Mouse (Mus musculus) CH12.LX (cell line): ENCODE measurements at regions not wholly inside any gene's neighbourhood (a gene's known extent, or its start where the extent isn't known, plus 50 kb on each side); places are given as distances from the start of the nearest gene placed in this dataset.
"Not testable (repeated sequence)": the region's sequence is repeated elsewhere in the genome, so short reads cannot be mapped to it uniquely, and the experiment has no call there.

Experiments used
- DNase-seq: peaks from one replicate; pipeline ENCODE4 v3.0.0-alpha.2; 2013; ENCODE audit errors: extremely low read depth
- H3K27ac ChIP-seq: 2 replicates; pipeline ENCODE4 v1.5.1; 2012; ENCODE audit warnings: low read depth, mild to moderate bottlenecking, control low read depth, moderate library complexity; ENCODE audit not compliant: insufficient read depth
- H3K27me3 ChIP-seq: replicated peaks from 2 replicates; pipeline ENCODE3; 2012; ENCODE audit warnings: inconsistent platforms
- H3K36me3 ChIP-seq, 2 experiments: replicated peaks in 1 of 2; 2 replicates each; pipeline versions ENCODE3 to v1.6.1; 2012; ENCODE audit warnings: inconsistent platforms in 1 of 2, low read length in 1 of 2, mild to moderate bottlenecking in 1 of 2, mixed read lengths in 1 of 2, moderate library complexity in 1 of 2; ENCODE audit not compliant: control insufficient read depth in 1 of 2, insufficient read depth in 1 of 2
- H3K4me1 ChIP-seq, 2 experiments: 2 replicates each; pipeline ENCODE4 v1.6.1; 2012; ENCODE audit warnings: inconsistent platforms in 1 of 2, moderate library complexity in 1 of 2; ENCODE audit not compliant: insufficient read depth in 2 of 2, control insufficient read depth in 1 of 2
- H3K4me2 ChIP-seq: 2 replicates; pipeline ENCODE4 v1.6.1; 2012; ENCODE audit warnings: low read depth, mild to moderate bottlenecking, control low read depth; ENCODE audit not compliant: poor library complexity, insufficient read depth, severe bottlenecking
- H3K4me3 ChIP-seq, 3 experiments: fragments of 150-350 bp in 1 of 3; sonication (generic) in 1 of 3; replicated peaks in 1 of 3; 2 replicates each; pipeline versions ENCODE3 to v1.5.1; 2011 to 2012; ENCODE audit warnings: low read depth in 2 of 3, low read length in 2 of 3, mild to moderate bottlenecking in 2 of 3, moderate library complexity in 2 of 3, control low read depth in 1 of 3, improper control_type of control experiment in 1 of 3, inconsistent platforms in 1 of 3, mixed read lengths in 1 of 3; ENCODE audit not compliant: poor library complexity in 1 of 3
- H3K79me2 ChIP-seq: replicated peaks from 2 replicates; pipeline ENCODE4 v1.6.1; 2012; ENCODE audit warnings: mild to moderate bottlenecking, moderate library complexity; ENCODE audit not compliant: control insufficient read depth, poor library complexity, insufficient read depth, severe bottlenecking; ENCODE audit errors: extremely low read depth
- H3K9ac ChIP-seq: 2 replicates; pipeline ENCODE4 v1.6.1; 2012; ENCODE audit warnings: low read depth, mild to moderate bottlenecking, control low read depth, moderate library complexity; ENCODE audit not compliant: insufficient read depth
- H3K9me3 ChIP-seq: replicated peaks from 2 replicates; pipeline ENCODE3; 2012; ENCODE audit warnings: low read length, inconsistent platforms, mixed read lengths
- CHD2 ChIP-seq: IDR thresholded peaks from 2 replicates; pipeline ENCODE4 v1.6.1; 2011; ENCODE audit warnings: low read length, improper control_type of control experiment
- ETS1 ChIP-seq: conservative IDR thresholded peaks from 2 replicates; pipeline ENCODE4 v1.6.1; 2012; ENCODE audit warnings: low read depth, mild to moderate bottlenecking, inconsistent platforms, low read length, improper control_type of control experiment, moderate library complexity
- GABPA ChIP-seq: IDR thresholded peaks from 2 replicates; pipeline ENCODE4 v1.6.1; 2012; ENCODE audit warnings: low read depth, low read length, improper control_type of control experiment, inconsistent platforms; ENCODE audit not compliant: insufficient replicate concordance
- HCFC1 ChIP-seq: IDR thresholded peaks from 2 replicates; pipeline ENCODE4 v1.6.1; 2012; ENCODE audit warnings: low read depth, mild to moderate bottlenecking, inconsistent platforms, low read length, improper control_type of control experiment
- MAZ ChIP-seq: IDR thresholded peaks from 2 replicates; pipeline ENCODE4 v1.6.1; 2012; ENCODE audit warnings: low read depth, mild to moderate bottlenecking, inconsistent platforms, low read length, improper control_type of control experiment, moderate library complexity
- MEF2A ChIP-seq: IDR thresholded peaks from 2 replicates; pipeline ENCODE4 v1.6.1; 2014; ENCODE audit warnings: low read depth, mild to moderate bottlenecking, inconsistent platforms, low read length, improper control_type of control experiment, borderline replicate concordance
- MYC ChIP-seq: IDR thresholded peaks from 2 replicates; pipeline ENCODE4 v1.6.1; 2011; ENCODE audit warnings: low read depth, mild to moderate bottlenecking, improper control_type of control experiment, low read length
- SIN3A ChIP-seq: IDR thresholded peaks from 2 replicates; pipeline ENCODE4 v1.6.1; 2012; ENCODE audit warnings: low read length, improper control_type of control experiment, inconsistent platforms
- USF2 ChIP-seq: conservative IDR thresholded peaks from 2 replicates; pipeline ENCODE4 v1.6.1; 2011; ENCODE audit warnings: low read depth, low read length, improper control_type of control experiment
- ZKSCAN1 ChIP-seq: IDR thresholded peaks from 2 replicates; pipeline ENCODE4 v1.6.1; 2012; ENCODE audit warnings: low read depth, inconsistent platforms, low read length, improper control_type of control experiment, borderline replicate concordance
- ZMIZ1 ChIP-seq: IDR thresholded peaks from 2 replicates; pipeline ENCODE4 v1.6.1; 2012; ENCODE audit warnings: low read depth, mild to moderate bottlenecking, inconsistent platforms, low read length, improper control_type of control experiment
- ZNF384 ChIP-seq: IDR thresholded peaks from 2 replicates; pipeline ENCODE4 v1.6.1; 2012; ENCODE audit warnings: low read depth, low read length, improper control_type of control experiment, inconsistent platforms
- dilution Hi-C: fragments of 300-500 bp; cut with MboI; formaldehyde crosslinking; loops from 2 replicates; pipeline ENCODE4 v1.14.3; 2020; ENCODE audit warnings: low sequenced_read_pairs; ENCODE audit not compliant: extremely low pct_unique_long_range_greater_than_20kb, extremely low pct_ligation_motif_present
- in situ Hi-C: fragments of 300-500 bp; cut with MboI; formaldehyde crosslinking; loops from 3 replicates; pipeline ENCODE4 v1.14.3; 2019; ENCODE audit warnings: low sequenced_read_pairs, low pct_ligation_motif_present, low pct_unique_long_range_greater_than_20kb, mixed read lengths

GRCm38 (mm10) chr16:50774699-50775098 is 183.7 kb upstream of the Ccdc54 start:
- dilution Hi-C loops, H3K27ac ChIP-seq, H3K79me2 ChIP-seq, H3K27me3 ChIP-seq, H3K9ac ChIP-seq, DNase-seq, H3K4me3 ChIP-seq, H3K9me3 ChIP-seq, H3K4me1 ChIP-seq, H3K36me3 ChIP-seq, H3K4me2 ChIP-seq: not testable (repeated sequence)
- in situ Hi-C loops: loop anchor here (25.0 kb wide), 1 partner anchor 1237 kb away; no protein-coding TSS in a partner anchor

GRCm38 (mm10) chr16:50766055-50766770 is 175.3 kb upstream of the Ccdc54 start:
- in situ Hi-C loops: loop anchor here (25.0 kb wide), 1 partner anchor 1229 kb away; no protein-coding TSS in a partner anchor
- no peak overlapping the region for H3K27ac ChIP-seq
- DNase-seq: no peak
- H3K79me2 ChIP-seq: no peaks in the 10 kb centered on the region
- no peak overlapping the region for H3K9ac ChIP-seq
- no peaks in the 10 kb centered on the region for H3K27me3 ChIP-seq
- no peak overlapping the region for H3K4me3 ChIP-seq
- dilution Hi-C loops: no loop called here
- no peaks in the 10 kb centered on the region for H3K4me1 ChIP-seq
- H3K36me3 ChIP-seq: no peaks in the 10 kb centered on the region
- no peak overlapping the region for H3K4me2 ChIP-seq
- no peaks in the 10 kb centered on the region for H3K9me3 ChIP-seq
- TF ChIP-seq SIN3A (no peak), ZKSCAN1 (no peak), HCFC1 (no peak), MEF2A (no peak), ZMIZ1 (no peak), GABPA (no peak), MYC (no peak), MAZ (no peak), CHD2 (no peak)

GRCm38 (mm10) chr16:50762096-50762495 is 171.1 kb upstream of the Ccdc54 start:
- dilution Hi-C loops: no loop called here

More at GRCm38 (mm10) chr16:50762096-50762495, 171.1 kb upstream of the Ccdc54 start:
- TF ChIP-seq USF2 (no peak), ZNF384 (no peak), ETS1 (no peak)
- Histone ChIP-seq H3K9me3 (no peaks in the 10 kb centered on the region), H3K4me2 (no peak overlapping the region), H3K4me3 (no peak overlapping the region), H3K27ac (no peak overlapping the region), H3K27me3 (no peaks in the 10 kb centered on the region), H3K36me3 (no peaks in the 10 kb centered on the region), H3K9ac (no peak overlapping the region), H3K4me1 (peaks cover 6 to 12% of the 10 kb centered on the region in 2 experiments), H3K79me2 (no peaks in the 10 kb centered on the region)
- no peak for DNase-seq
- in situ Hi-C loops: loop anchor here (25.0 kb wide), 1 partner anchor 1225 kb away; no protein-coding TSS in a partner anchor
